Mouse (Mus musculus): ENCODE data around the gene Strada. TPM values are rescaled to one million over a fixed set of nuclear protein-coding genes. Genes with fewer than 3 reads are reported as not detected.
"Not testable (repeated sequence)": the region's sequence is repeated elsewhere in the genome, so short reads cannot be mapped to it uniquely, and the experiment has no call there.

Strada gene
- polyA plus RNA-seq, 1 experiment from 2014 or later: 36.7 TPM

DNA sequence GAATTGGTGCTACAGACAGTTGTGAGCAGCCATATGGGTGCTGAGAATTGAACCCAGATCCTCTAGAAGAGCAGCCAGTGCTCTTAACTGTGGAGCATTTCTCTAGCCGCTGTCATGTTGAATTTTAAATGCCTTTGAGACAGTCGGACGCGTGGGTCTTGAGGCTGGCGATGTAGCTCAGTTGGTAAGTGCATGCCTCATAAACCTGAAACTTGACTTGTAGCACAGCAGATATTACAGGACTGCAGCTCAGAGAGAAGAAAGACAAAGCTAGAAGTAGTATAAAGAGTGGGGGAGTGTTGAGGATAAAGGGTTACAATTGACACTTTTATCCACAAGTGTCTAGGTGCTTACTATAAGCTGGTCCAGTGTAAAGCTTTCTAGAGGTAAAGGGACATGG is 69.5 kb downstream of the Strada start:
- Histone ChIP-seq H3K27ac (replicated peaks; ENCODE audit: low read depth, low read length) (no peak overlapping the region), H3K36me3 (ENCODE audit: control insufficient read depth, insufficient read depth, low read length) (no peaks in the 10 kb centered on the region; the same call in 1 of the 2 replicates), H3K4me2 (ENCODE audit: low read depth, severe bottlenecking) (no peak overlapping the region), H3K4me3 (ENCODE audit: low read depth, low read length) (no peak overlapping the region), H3K9me3 (ENCODE audit: control insufficient read depth, low read length) (no peaks in the 10 kb centered on the region; the same call in 1 of the 2 replicates), H3K4me1 (ENCODE audit: control insufficient read depth, insufficient read depth, low read length) (no peaks in the 10 kb centered on the region), H3K9ac (ENCODE audit: low read length) (no peak overlapping the region), H3K27me3 (ENCODE audit: control insufficient read depth, insufficient read depth, low read length) (no peaks in the 10 kb centered on the region)
- DNase-seq (ENCODE audit: low spot score): no peak
- ATAC-seq (ENCODE audit: insufficient number of reproducible peaks, low FRiP score, low TSS enrichment, low read depth): no peak
- WGBS: 92% methylated on average over 5 of the region's 5 CpGs

DNA sequence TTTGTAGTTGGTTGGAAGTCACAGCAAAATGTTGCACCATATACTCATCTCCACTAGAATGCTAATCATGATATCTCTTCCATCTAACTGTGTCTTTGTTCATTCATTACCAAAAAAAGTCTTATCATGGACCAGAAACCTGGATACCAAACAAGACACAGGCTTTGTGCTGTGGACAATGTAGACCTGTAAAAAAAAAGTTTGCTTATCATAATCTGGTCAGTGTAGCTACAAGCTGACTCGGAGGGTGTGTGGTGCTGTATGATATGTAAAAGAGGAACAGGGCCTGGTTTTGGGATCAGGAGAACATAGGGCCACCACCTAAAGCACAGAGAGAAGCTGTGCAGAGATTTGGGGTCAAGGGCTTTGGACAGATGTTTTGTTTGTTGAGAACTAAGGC is 72.5 kb downstream of the Strada start:
- Histone ChIP-seq H3K4me3 (ENCODE audit: low read depth, low read length) (no peak overlapping the region), H3K9me3 (ENCODE audit: control insufficient read depth, low read length) (no peaks in the 10 kb centered on the region; the same call in 1 of the 2 replicates), H3K4me1 (ENCODE audit: control insufficient read depth, insufficient read depth, low read length) (no peaks in the 10 kb centered on the region), H3K9ac (ENCODE audit: low read length) (no peak overlapping the region), H3K36me3 (ENCODE audit: control insufficient read depth, insufficient read depth, low read length) (no peaks in the 10 kb centered on the region; the same call in 1 of the 2 replicates), H3K27ac (replicated peaks; ENCODE audit: low read depth, low read length) (no peak overlapping the region), H3K27me3 (ENCODE audit: control insufficient read depth, insufficient read depth, low read length) (no peaks in the 10 kb centered on the region), H3K4me2 (ENCODE audit: low read depth, severe bottlenecking) (no peak overlapping the region)
- ATAC-seq (ENCODE audit: insufficient number of reproducible peaks, low FRiP score, low TSS enrichment, low read depth) (no peak), DNase-seq (ENCODE audit: low spot score) (no peak)
- WGBS: 93% methylated on average over 1 of the region's 1 CpGs

- not testable (repeated sequence) for H3K27me3 ChIP-seq (ENCODE audit: control insufficient read depth, insufficient read depth, low read length); H3K36me3 ChIP-seq (ENCODE audit: control insufficient read depth, insufficient read depth, low read length); H3K27ac ChIP-seq (replicated peaks; ENCODE audit: low read depth, low read length); H3K9ac ChIP-seq (ENCODE audit: low read length); H3K9me3 ChIP-seq (ENCODE audit: control insufficient read depth, low read length); H3K4me3 ChIP-seq (ENCODE audit: low read depth, low read length); H3K4me1 ChIP-seq (ENCODE audit: control insufficient read depth, insufficient read depth, low read length); ATAC-seq (ENCODE audit: insufficient number of reproducible peaks, low FRiP score, low TSS enrichment, low read depth); H3K4me2 ChIP-seq (ENCODE audit: low read depth, severe bottlenecking); DNase-seq (ENCODE audit: low spot score)
- WGBS: 97% methylated on average over 4 of the region's 6 CpGs
Observed at GRCm38 (mm10) chr11:106126727-106127373, 75.1 kb downstream of the Strada start.

DNA sequence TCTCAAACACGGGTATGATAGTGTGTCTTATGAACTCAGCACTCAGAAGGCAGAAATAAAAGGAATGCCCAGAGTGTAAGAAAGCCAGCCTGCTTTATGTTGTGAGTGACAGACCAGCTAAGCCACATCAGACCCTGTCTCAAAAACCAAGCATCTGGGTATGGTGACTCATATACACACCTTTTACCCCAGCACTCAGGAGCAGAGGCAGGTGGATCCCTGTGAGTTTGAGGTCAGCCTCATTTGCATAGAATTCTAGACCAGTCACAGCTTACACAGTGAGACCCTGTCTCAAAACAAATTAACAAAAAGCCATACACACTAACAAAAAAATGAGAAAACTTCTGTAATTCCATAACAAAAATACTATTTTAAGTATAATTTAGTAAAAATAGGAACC is 76.1 kb downstream of the Strada start:
- Histone ChIP-seq H3K9ac (ENCODE audit: low read length) (no peak overlapping the region), H3K27ac (replicated peaks; ENCODE audit: low read depth, low read length) (no peak overlapping the region), H3K4me2 (ENCODE audit: low read depth, severe bottlenecking) (no peak overlapping the region), H3K36me3 (ENCODE audit: control insufficient read depth, insufficient read depth, low read length) (peaks cover 2% of the 10 kb centered on the region; the same call in 1 of the 2 replicates), H3K9me3 (ENCODE audit: control insufficient read depth, low read length) (no peaks in the 10 kb centered on the region; the same call in 1 of the 2 replicates), H3K27me3 (ENCODE audit: control insufficient read depth, insufficient read depth, low read length) (no peaks in the 10 kb centered on the region), H3K4me1 (ENCODE audit: control insufficient read depth, insufficient read depth, low read length) (no peaks in the 10 kb centered on the region), H3K4me3 (ENCODE audit: low read depth, low read length) (no peak overlapping the region)
- DNase-seq (ENCODE audit: low spot score): no peak
- WGBS: 84% methylated on average over 1 of the region's 1 CpGs
- no peak for ATAC-seq (ENCODE audit: insufficient number of reproducible peaks, low FRiP score, low TSS enrichment, low read depth)

DNA sequence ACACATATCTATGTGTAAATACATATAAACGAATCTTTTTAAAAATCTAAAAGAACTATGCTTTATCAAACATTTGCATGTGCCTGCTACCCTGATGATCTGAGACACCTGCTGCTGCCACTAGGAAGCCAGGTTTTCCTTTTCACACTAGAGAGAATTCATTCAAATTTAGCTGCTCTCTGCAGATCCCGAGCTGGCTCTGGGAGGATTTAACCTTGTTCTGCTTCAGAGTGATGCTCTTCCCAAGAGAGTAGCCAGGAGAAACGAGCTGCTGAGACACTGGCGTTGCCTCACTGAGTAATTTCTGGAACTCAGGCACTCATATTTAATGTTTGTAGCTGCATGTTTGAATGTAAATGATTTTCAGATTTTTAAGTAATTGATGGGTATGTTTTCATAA is 77.2 kb downstream of the Strada start:
- H3K9me3 ChIP-seq (ENCODE audit: control insufficient read depth, low read length): no peaks in the 10 kb centered on the region; the same call in 1 of the 2 replicates
- WGBS: 82% methylated on average over 4 of the region's 4 CpGs
- H3K4me1 ChIP-seq (ENCODE audit: control insufficient read depth, insufficient read depth, low read length): no peaks in the 10 kb centered on the region
- H3K27me3 ChIP-seq (ENCODE audit: control insufficient read depth, insufficient read depth, low read length): no peaks in the 10 kb centered on the region
- H3K27ac ChIP-seq (replicated peaks; ENCODE audit: low read depth, low read length): no peak overlapping the region
- no peak overlapping the region for H3K4me3 ChIP-seq (ENCODE audit: low read depth, low read length)
- ATAC-seq (ENCODE audit: insufficient number of reproducible peaks, low FRiP score, low TSS enrichment, low read depth) (no peak), DNase-seq (ENCODE audit: low spot score) (no peak)
- H3K36me3 ChIP-seq (ENCODE audit: control insufficient read depth, insufficient read depth, low read length): peaks cover 2% of the 10 kb centered on the region; the same call in 1 of the 2 replicates
- H3K4me2 ChIP-seq (ENCODE audit: low read depth, severe bottlenecking): no peak overlapping the region
- H3K9ac ChIP-seq (ENCODE audit: low read length): no peak overlapping the region

DNA sequence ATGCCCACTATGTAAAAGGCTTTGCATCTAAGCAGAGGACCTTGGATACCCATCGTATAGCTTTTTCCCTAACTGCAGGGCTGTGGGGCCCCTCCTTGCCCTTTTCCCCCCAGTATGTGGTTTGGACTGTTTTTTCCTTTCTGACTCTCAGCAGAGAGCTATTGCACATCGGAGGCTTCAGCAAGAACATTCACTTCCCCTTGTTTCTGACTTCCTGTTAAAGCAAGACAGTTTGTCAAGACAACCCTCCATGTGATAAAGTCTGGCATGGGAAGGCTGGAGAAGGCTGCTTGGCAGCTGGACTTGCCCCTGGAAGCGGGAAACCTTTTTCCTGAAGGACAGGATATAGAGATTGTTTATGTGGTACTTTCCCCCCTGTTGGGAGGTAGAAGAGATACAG is 79.2 kb downstream of the Strada start:
- ATAC-seq (ENCODE audit: insufficient number of reproducible peaks, low FRiP score, low TSS enrichment, low read depth) (no peak), DNase-seq (ENCODE audit: low spot score) (no peak)
- Histone ChIP-seq H3K4me2 (ENCODE audit: low read depth, severe bottlenecking) (no peak overlapping the region), H3K9me3 (ENCODE audit: control insufficient read depth, low read length) (no peaks in the 10 kb centered on the region), H3K9ac (ENCODE audit: low read length) (no peak overlapping the region), H3K27me3 (ENCODE audit: control insufficient read depth, insufficient read depth, low read length) (no peaks in the 10 kb centered on the region), H3K27ac (replicated peaks; ENCODE audit: low read depth, low read length) (no peak overlapping the region), H3K36me3 (ENCODE audit: control insufficient read depth, insufficient read depth, low read length) (peaks cover 2% of the 10 kb centered on the region; the same call in 1 of the 2 replicates), H3K4me1 (ENCODE audit: control insufficient read depth, insufficient read depth, low read length) (no peaks in the 10 kb centered on the region), H3K4me3 (ENCODE audit: low read depth, low read length) (no peak overlapping the region)
- 86% methylated on average over 3 of the region's 3 CpGs for whole genome bisulfite sequencing

GRCm38 (mm10) chr11:106122221-106122620 is 79.7 kb downstream of the Strada start:
- H3K27me3 ChIP-seq (ENCODE audit: control insufficient read depth, insufficient read depth, low read length): no peaks in the 10 kb centered on the region
- no peak overlapping the region for H3K4me2 ChIP-seq (ENCODE audit: low read depth, severe bottlenecking)
- no peaks in the 10 kb centered on the region for H3K4me1 ChIP-seq (ENCODE audit: control insufficient read depth, insufficient read depth, low read length)
- no peak overlapping the region for H3K9ac ChIP-seq (ENCODE audit: low read length)
- H3K36me3 ChIP-seq (ENCODE audit: control insufficient read depth, insufficient read depth, low read length): peaks cover 2% of the 10 kb centered on the region; the same call in 1 of the 2 replicates
- ATAC-seq (ENCODE audit: insufficient number of reproducible peaks, low FRiP score, low TSS enrichment, low read depth) (no peak), DNase-seq (ENCODE audit: low spot score) (no peak)
- WGBS: 94% methylated on average over 5 of the region's 5 CpGs
- H3K27ac ChIP-seq (replicated peaks; ENCODE audit: low read depth, low read length): no peak overlapping the region
- H3K4me3 ChIP-seq (ENCODE audit: low read depth, low read length): no peak overlapping the region
- no peaks in the 10 kb centered on the region for H3K9me3 ChIP-seq (ENCODE audit: control insufficient read depth, low read length)
